Mouse (Mus musculus): ENCODE measurements around the gene Tnf.

Tnf gene

GRCm38 (mm10) chr17:35198946-35199345 lies 2.9 kb downstream of the Tnf start:
- no peak for DNase-seq (ENCODE audit: low read depth, low spot score)

DNA sequence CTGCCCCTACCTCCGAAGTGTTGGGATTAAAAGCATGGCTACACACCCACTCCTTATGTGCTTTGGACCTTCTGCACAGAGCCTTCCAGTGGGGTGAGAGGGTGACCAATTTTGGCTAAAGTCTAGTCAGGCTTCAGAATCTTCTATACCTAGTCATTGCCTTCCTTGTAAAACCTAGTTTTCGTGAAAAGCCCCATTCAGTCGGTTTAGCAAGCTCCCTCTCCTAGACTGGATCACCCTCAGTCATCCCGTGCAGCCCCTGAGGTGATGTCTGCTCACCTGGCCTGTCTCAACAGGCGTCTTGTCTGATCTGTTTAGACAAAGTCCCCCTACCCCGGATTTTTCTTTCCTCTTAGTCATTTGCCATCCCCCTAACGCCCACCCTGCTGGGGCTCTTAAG lies 3.8 kb downstream of the Tnf start:
- no peak for DNase-seq (ENCODE audit: low read depth, low spot score)

- DNase-seq (ENCODE audit: low read depth, low spot score) = no peak
Measured at GRCm38 (mm10) chr17:35197126-35197525, 4.7 kb downstream of the Tnf start.

- no peak for DNase-seq (ENCODE audit: low read depth, low spot score)
Measured at GRCm38 (mm10) chr17:35196321-35196641, 5.5 kb downstream of the Tnf start.

- peak; percentile 19 for DNase-seq (ENCODE audit: low read depth, low spot score)
Measured at GRCm38 (mm10) chr17:35195631-35196320, 6.0 kb downstream of the Tnf start.

DNA sequence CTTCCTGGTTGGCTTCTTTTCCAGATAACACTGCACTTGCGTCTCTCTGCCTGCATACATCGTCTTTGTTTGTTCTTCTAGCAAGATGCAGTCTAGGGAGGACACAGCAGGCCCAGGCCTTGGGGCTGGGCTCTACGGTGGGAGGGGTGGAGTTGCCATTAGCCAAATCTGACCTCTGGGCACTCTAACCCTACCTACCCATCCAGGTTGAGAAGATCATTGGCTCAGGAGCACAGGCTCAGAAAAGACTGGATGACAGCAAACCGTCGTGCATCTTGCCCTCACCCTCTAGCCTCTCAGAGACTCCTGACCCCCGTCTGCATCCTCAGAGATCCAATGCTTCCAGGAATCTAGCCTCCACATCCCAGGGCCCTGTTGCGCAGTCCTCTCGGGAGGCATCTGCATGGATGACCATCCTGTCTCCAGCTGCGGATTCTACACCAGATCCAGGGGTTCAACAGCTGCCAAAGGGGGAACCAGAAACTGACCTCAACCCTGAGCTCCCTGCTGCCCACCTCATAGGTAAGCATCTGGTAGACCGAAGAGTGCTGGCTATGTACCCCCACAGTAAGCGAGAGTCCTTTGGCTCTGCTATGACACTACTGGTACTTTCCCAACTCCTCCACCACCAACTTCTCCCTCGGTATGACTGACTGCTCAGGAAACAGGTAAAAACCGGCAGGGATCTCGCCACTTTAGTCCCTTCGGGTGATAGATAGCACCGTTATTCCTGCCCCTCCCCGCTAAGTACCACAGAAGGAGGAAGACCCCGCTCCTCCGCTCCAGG lies 6.8 kb downstream of the Tnf start:
- no peak for DNase-seq (ENCODE audit: low read depth, low spot score)

DNA sequence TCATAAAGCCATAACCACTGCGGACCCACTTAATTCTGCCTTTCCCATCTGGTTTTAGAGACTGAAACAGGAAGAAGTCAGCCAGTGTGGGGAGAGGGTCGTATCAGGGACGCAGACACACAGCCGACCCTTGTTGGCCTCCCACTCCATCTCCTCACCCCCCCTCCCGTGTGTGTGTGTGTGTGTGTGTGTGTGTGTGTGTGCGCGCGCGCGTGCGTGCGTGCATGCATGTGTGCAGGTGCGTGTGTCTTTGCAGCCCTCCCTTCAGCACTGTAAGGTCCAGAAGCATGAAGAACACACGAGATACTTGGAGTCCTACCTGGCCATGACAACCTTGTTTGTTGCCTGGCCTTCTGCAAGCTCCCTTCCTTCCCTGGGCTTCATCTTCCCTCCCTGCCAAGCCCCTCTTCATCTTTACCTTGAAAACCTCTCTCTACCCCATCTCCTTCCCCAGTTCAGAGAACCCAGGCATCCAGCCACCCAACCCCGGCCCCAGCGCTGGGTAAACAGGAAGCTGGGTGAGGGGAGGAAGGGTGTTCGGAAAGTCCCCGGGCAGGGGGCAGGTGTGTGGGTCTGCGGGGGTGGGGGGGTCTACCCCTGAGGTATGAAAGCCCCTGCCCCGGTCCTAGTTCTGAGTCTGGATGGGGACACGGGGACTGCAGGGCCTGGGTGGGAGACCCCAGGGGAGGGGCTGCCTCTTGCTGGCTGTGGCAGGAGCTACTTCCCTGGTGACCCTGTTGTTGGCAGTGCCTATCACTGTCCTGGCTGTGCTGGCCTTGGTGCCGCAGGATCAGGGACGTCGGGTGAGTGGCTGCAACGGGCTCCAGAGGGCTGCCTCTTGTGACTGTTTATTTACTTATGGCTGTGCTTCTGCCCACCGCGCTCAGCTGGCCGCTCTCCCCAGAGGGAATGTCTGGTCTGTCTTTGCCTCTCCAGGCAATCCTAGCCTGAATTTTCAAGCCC lies 7.6 kb downstream of the Tnf start, which contains the start of gene Ltb:
Gene Ltb (plus strand): TSS at position 559 of the 963 bp plus-strand sequence.
- no peak for DNase-seq (ENCODE audit: low read depth, low spot score)

DNA sequence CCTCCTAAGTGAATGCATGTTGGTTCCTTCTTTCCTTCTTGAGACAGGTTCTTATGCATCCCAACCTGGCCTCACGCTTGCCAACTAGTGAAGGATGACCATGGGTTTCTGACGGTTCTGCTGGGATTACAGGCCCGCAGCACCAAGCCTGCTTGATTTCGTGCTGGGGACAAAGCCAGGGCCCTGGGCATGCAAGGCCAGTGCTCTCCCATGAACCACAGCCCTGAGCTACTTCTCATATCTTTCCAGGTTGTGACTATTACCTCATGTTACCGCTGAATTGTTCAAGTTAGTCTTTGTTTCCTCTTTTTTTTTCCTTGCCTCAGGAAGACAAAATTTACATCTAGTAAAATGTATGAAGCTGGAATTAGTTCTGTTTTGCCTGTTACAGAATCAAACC lies 8.9 kb downstream of the Tnf start:
- DNase-seq (ENCODE audit: low read depth, low spot score) = no peak

- DNase-seq (ENCODE audit: low read depth, low spot score) = no peak
Measured at GRCm38 (mm10) chr17:35191723-35192122, 10.1 kb downstream of the Tnf start.

- DNase-seq (ENCODE audit: low read depth, low spot score) = no peak
Measured at GRCm38 (mm10) chr17:35190096-35190495, 11.7 kb downstream of the Tnf start.

DNA sequence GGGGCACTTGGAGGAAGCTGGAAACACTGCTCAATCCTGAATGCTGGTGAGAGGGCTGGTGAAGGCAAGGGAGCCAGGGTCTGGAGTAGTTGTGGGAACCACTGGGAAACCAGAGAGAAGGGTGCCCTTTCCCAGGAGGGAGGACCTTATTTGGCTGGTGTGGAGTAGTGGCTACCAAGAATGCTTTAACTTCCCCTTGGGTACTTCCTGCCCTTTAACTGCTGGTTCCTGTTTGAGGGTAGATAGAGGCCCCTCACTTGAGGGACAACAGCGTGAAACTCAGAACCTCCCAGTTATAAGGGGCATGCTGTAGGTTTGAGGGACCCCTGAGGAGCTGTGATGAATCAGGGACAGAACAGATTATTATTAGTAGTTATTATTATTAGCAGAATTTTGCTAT lies 12.6 kb downstream of the Tnf start:
- DNase-seq (ENCODE audit: low read depth, low spot score) = no peak

- no peak for DNase-seq (ENCODE audit: low read depth, low spot score)
Measured at GRCm38 (mm10) chr17:35187959-35188610, 13.7 kb downstream of the Tnf start, which contains the start of gene Lst1. TSS of gene Lst1 (minus strand) at chr17:35188439.

DNA sequence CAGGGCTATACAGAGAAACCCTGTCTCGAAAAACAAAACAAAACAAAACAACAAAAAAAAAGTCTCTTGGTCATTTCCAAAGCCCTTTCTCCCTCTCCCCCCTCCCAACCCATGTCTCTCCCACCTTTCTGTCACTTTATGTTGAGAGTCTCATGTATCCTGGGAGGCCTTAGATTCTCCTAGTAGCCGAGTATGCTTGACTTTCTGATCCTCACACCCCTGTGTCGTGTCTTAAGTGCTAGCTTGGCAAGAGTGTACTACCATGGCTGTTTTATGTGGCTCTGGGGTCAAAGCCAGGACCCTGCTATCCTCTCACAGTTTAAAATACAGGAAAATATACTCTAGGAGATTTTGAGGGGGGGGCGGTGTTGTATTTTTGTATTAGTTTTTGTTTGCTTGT lies 14.5 kb downstream of the Tnf start:
- DNase-seq (ENCODE audit: low read depth, low spot score) = no peak

DNA sequence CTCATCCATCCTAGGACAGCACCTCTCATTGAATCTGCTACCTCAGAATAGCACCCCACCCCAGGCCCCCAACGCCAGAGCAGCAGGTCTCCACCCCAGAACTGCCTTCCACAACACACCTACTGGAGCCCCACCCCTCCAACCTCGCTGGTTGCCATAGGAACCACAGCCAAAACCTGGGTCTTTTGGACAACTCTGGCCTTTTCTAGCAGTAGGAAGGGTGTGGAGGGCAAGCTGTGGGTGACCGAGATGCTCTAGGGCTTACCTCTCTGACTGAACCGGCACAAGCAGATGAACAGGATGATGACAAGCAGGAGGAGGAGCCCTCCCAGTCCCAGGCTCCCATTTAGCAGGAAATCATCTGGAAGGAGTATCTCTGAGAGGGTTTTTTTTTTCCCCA lies 15.1 kb downstream of the Tnf start:
- no peak for DNase-seq (ENCODE audit: low read depth, low spot score)

GRCm38 (mm10) chr17:35185639-35186611 lies 15.9 kb downstream of the Tnf start:
- no peak for DNase-seq (ENCODE audit: low read depth, low spot score)

DNA sequence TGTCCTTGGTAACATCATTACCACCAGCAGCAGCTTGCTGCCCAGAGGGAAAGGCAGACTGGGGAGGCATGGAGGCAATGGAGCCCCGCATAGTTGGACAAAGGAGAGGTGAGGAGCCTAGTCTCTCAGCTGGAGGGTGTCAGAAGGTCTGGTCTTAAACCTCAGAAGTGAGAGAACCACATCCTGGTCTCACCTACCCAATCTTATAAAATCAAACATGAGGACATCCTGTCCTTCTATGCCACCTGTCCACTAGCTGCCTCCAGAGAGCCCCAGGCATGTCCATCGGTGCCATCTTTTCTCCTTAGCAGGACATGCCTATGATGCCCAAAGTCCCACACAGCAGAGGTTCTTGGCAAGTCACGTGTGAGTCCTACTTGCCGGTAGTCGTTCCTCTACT lies 21.7 kb downstream of the Tnf start:
- no peak for DNase-seq (ENCODE audit: low read depth, low spot score)

- peak; percentile 30 for DNase-seq (ENCODE audit: low read depth, low spot score)
Measured at GRCm38 (mm10) chr17:35178528-35178927, 23.3 kb downstream of the Tnf start.

- no peak for DNase-seq (ENCODE audit: low read depth, low spot score)
Measured at GRCm38 (mm10) chr17:35175968-35176367, 25.8 kb downstream of the Tnf start, which contains the start of gene Aif1. TSS of gene Aif1 (minus strand) at chr17:35176068.

GRCm38 (mm10) chr17:35175382-35175781 lies 26.4 kb downstream of the Tnf start:
- no peak for DNase-seq (ENCODE audit: low read depth, low spot score)

Measured in c-Kit-negative CD71-positive TER-119-positive erythroid progenitor cells, embryonic 14.5 days (primary cell).